Mouse (Mus musculus) splenic B cell, adult 2 months (primary cell): Measurements from ENCODE around the gene Slc35b1.
A peak's percentile ranks its signal among the peaks of the same experiment; 100 is the strongest.

ENCODE experiments used
- DNase-seq: peaks from one replicate; pipeline ENCODE4 v3.0.0-alpha.2; 2011; ENCODE audit warnings: low read depth, low spot score
- H3K27me3 ChIP-seq: 2 replicates; pipeline ENCODE4 v1.6.1; 2012; ENCODE audit warnings: mild to moderate bottlenecking, low read length, moderate library complexity, mixed read lengths; ENCODE audit not compliant: control insufficient read depth, poor library complexity, insufficient read depth, severe bottlenecking
- H3K36me3 ChIP-seq: 2 replicates; pipeline ENCODE4 v1.6.1; 2012; ENCODE audit warnings: mild to moderate bottlenecking, low read length, moderate library complexity, mixed read lengths; ENCODE audit not compliant: control insufficient read depth, poor library complexity, insufficient read depth, severe bottlenecking

Gene Slc35b1

DNA sequence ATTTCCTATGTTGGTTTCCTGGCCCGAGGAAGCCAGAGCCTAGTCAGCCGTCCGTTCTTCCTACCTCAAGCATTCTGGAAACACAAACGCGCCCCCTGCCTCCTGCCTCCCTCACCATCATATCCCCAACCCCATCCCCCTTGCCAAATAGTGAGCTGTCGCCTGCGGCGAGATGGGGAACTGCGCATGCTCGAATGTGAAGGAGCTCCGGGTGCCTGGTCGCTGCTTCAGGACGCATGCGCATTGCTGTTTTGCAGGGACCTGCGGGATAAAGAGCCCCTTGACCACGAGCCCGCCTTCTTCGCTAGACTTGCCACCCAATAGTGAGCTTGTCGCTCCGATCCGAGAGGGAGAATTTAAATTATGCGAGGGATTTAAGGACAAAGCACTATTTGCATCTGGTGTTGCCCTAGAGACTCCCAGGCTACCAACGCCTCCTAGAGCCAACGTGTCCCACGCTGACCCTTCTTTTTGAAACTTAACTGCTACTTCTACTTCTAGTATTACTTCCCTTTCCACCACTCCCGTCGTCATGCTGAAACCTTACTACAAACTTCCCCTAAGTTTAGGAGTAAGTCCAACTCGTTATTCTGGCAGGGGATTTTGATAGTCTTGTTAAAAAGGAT, 30.2 kb downstream of the Slc35b1 start:
- Histone ChIP-seq H3K36me3 (no peaks in the 10 kb centered on the region), H3K27me3 (no peaks in the 10 kb centered on the region; the same call in 1 of the 2 replicates)
- DNase-seq = peak; percentile 97

DNA sequence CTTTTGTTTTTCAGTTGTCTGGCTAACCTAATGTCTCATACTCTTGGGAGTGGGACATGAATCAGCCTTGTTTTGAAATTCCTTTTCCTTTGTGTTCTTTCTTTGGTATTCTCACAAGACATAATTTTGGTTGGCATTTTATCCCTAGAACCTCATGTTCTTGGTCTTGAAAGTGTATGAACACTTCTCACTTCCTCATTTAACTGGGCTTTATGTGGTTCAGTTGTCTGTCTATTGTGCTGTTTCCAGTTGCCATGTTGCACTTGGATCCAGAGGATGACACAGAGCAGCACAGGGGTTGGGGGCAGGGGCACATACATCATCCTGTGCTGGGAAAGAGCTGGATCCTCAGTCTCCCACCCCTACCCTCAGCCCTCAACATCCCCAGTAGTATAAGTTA, 31.4 kb downstream of the Slc35b1 start:
- H3K36me3 ChIP-seq = no peaks in the 10 kb centered on the region
- DNase-seq = peak; percentile 53

DNA sequence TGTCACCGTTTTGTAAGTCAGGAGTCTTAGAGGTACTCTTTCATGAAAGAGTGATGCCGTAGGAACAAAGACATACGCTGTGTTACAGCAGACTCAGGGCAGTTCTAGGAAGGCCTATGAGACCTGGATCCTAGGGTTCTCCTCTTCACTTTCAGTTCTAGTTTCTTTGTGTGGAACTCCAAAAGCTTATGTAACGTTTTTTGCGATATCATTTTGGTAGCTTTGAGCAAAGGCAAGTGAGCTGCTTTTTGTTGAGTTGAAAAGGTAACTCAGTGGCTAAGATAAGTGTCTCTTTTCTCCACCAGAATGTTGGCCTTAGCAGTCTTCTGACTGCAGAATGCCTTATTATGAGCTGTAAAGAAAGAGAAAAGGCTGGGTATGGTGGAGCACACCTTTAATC, 32.8 kb downstream of the Slc35b1 start:
- H3K27me3 ChIP-seq = no peaks in the 10 kb centered on the region

More for the DNA sequence above, 31.4 kb downstream of the Slc35b1 start:
- no peaks in the 10 kb centered on the region; the same call in 1 of the 2 replicates for H3K27me3 ChIP-seq

DNA sequence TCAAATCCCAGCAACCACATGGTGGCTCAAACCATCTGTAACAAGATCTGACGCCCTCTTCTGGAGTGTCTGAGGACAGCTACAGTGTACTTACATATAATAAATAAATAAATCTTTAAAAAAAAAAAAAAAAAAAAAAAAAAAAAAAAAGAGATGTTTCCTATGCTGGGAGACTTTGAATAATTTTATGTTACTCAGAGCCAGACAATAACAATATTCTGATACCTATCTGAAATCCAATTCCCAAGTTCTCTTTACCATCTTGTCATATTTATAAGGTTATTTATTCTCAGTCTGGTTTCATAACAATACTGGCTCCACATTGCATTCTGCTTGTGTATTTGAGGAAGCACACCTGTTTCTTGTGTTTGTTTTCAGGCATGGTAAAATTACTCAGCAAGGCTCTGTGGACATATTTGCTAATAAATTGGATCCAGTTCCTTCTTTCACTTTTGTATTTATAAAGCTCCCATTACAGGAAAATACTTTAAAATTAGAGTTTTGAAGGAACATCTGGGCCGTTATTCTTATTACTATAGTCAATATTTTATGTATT, 36.5 kb downstream of the Slc35b1 start:
- DNase-seq = no peak
- Histone ChIP-seq H3K27me3 (no peaks in the 10 kb centered on the region), H3K36me3 (no peaks in the 10 kb centered on the region)

More for the DNA sequence above, 32.8 kb downstream of the Slc35b1 start:
- no peaks in the 10 kb centered on the region for H3K36me3 ChIP-seq
- DNase-seq = no peak

DNA sequence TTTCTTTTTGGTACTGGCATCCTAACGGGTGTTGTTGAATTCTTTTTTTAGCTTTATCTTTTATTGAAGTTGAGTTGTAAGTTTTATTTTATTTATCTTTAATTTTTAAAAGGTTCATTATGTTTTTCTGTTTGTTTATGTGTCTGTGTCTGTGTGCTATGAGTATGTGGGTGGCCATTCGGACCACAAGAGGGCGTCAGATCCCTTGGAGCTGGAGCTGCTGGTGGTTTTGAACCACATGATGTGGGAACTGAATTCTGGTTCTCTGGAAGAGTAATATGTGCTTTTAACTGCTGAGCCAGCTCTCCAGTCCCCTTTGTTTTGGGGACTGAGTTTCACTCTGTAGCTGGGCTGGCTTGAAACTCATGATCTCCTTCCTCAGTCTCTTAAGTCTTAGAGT, 39.0 kb downstream of the Slc35b1 start:
- Histone ChIP-seq H3K27me3 (no peaks in the 10 kb centered on the region), H3K36me3 (no peaks in the 10 kb centered on the region)
- no peak for DNase-seq

DNA sequence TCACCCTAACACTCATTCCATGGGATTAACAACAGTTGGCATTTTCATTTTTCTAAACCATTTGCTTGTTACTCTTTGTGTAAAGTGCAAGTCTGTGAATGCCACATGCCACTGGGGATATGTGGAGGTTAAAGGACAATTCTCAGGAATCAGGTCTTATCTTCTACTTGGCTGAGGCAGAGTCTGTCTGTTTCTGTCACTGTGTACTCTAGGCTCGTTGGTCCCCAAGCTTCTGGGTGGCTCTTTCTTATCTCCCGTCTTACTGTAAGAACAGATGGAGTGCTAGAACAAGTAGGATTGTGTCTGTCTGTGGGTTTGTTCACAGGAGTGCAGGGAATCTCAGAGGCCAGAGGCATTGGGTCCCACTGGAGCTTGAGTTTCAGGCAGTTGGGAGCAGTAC, 46.9 kb downstream of the Slc35b1 start:
- no peaks in the 10 kb centered on the region for H3K36me3 ChIP-seq
- no peaks in the 10 kb centered on the region for H3K27me3 ChIP-seq
- no peak for DNase-seq

DNA sequence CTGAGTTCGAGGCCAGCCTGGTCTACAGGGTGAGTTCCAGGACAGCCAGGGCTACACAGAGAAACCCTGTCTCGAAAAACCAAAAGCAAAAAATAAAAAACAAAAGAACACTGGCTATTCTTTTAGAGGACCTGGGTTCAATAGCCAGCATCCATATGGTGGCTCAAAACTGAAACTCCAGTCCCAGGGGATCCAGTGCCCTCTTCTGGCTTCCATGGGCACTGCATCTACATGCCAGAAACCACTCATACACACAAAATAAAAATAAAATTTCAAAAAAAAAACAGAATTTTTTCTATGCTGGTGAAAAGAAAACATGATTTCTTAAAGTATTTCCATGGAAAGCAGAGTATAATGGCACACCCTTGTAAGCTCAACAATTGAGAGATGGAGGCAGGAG, 47.7 kb downstream of the Slc35b1 start:
- no peaks in the 10 kb centered on the region for H3K27me3 ChIP-seq
- H3K36me3 ChIP-seq = no peaks in the 10 kb centered on the region
- DNase-seq = peak; percentile 66
